ENCODE assay signal across 16 mouse cellular contexts in the genomic region with DNA sequence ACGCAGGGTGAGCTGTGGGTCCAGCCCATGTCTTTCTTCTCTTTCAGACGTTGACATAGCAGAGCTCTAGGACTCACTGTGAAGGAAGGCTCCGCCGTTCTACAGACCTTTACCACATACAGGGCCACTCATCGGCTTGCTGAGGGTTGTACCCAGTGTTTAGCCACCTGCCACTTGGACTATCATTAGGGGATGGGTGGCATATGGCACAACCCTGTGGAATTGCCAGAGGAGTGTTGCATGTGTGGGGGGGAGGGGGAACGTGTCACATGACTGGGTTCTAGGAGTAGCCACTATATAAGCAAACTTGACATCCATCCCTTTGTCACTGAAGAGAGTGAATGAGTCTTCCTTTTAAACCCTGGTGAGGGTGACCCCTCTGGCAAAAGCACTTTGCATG. TPM values are rescaled to one million over a fixed set of nuclear protein-coding genes. Genes with fewer than 3 reads are reported as not detected.
DNase-seq lines count a peak whose midpoint lies in the region; ATAC-seq lines count a peak whose summit lies in the region.
"Had no signal": no experiment of that assay in that cellular context is flagged by ENCODE, and none has a peak within 500 bp of the region (broad histone marks: within the 10 kb centered on the region; RNA-seq: fewer than 3 reads in every experiment).

No protein-coding gene starts in this region.

- no peaks in the 10 kb centered on the region for H3K27me3 ChIP-seq in heart, embryonic 13.5 days (replicated peaks)
- H3K27me3 ChIP-seq in midbrain, embryonic 15.5 days (replicated peaks): no peaks in the 10 kb centered on the region
- no peaks in the 10 kb centered on the region for H3K27me3 ChIP-seq in midbrain, embryonic 14.5 days (ENCODE audit: control insufficient read depth, insufficient read depth, low read length)
- H3K27me3 ChIP-seq: forebrain, embryonic 12.5 days; heart, embryonic 12.5 days; hindbrain, embryonic 12.5 days; neural tube, embryonic 13.5 days had no signal

- no peak overlapping the region for H3K4me3 ChIP-seq in heart, embryonic 13.5 days
- no peak overlapping the region for H3K4me3 ChIP-seq in midbrain, embryonic 15.5 days
- H3K4me3 ChIP-seq in midbrain, embryonic 14.5 days (replicated peaks; ENCODE audit: low read depth, low read length): no peak overlapping the region
- H3K4me3 ChIP-seq: heart, embryonic 12.5 days had no signal

- H3K36me3 ChIP-seq in heart, embryonic 13.5 days: peaks cover 52% of the 10 kb centered on the region
- peaks cover 27% of the 10 kb centered on the region; the same call in 1 of the 2 replicates for H3K36me3 ChIP-seq in midbrain, embryonic 15.5 days (replicated peaks)
- peaks cover 36% of the 10 kb centered on the region for H3K36me3 ChIP-seq in midbrain, embryonic 14.5 days (ENCODE audit: control insufficient read depth, insufficient read depth, low read length)

- peaks cover 35% of the 10 kb centered on the region for H3K4me1 ChIP-seq in heart, embryonic 13.5 days
- H3K4me1 ChIP-seq in midbrain, embryonic 15.5 days: peaks cover 34% of the 10 kb centered on the region
- peaks cover 23% of the 10 kb centered on the region for H3K4me1 ChIP-seq in midbrain, embryonic 14.5 days (ENCODE audit: control insufficient read depth, insufficient read depth, low read length)

- H3K27ac ChIP-seq in heart, embryonic 13.5 days (replicated peaks): no peak overlapping the region
- H3K27ac ChIP-seq in midbrain, embryonic 15.5 days: no peak overlapping the region
- H3K27ac ChIP-seq in midbrain, embryonic 14.5 days (replicated peaks; ENCODE audit: low read depth, low read length): no peak overlapping the region
- H3K27ac ChIP-seq: forebrain, embryonic 12.5 days; hindbrain, embryonic 12.5 days; macrophage; neural tube, embryonic 13.5 days had no signal

- 0 out of 2 replicates have a peak overlapping the region, but pooled peaks have one; percentile 97 for H3K9ac ChIP-seq in heart, embryonic 13.5 days
- no peak overlapping the region for H3K9ac ChIP-seq in midbrain, embryonic 15.5 days
- H3K9ac ChIP-seq in midbrain, embryonic 14.5 days (replicated peaks; ENCODE audit: low read length): no peak overlapping the region
- H3K9ac ChIP-seq: liver, postnatal 0 days had no signal

- H3K4me2 ChIP-seq in heart, embryonic 13.5 days: no peak overlapping the region
- 0 out of 2 replicates have a peak overlapping the region, but pooled peaks have one; percentile 81 for H3K4me2 ChIP-seq in midbrain, embryonic 15.5 days
- H3K4me2 ChIP-seq in midbrain, embryonic 14.5 days (ENCODE audit: low read length): no peak overlapping the region

- 92% methylated on average over 6 of the region's 6 CpGs for WGBS in heart, embryonic 13.5 days
- 80% methylated on average over 6 of the region's 6 CpGs for WGBS in midbrain, embryonic 15.5 days
- WGBS in midbrain, embryonic 14.5 days: 87% methylated on average over 6 of the region's 6 CpGs

- peak; percentile 74 for DNase-seq in cerebellum, adult 11-12 months
- no peak for DNase-seq in cerebellum, postnatal 4 days (ENCODE audit: low spot score in 2 of 2)
- no peak for DNase-seq in heart, postnatal 36 days
- DNase-seq in midbrain, embryonic 14.5 days: no peak
- DNase-seq in frontal cortex, adult 2 months (ENCODE audit: extremely low spot score in 1 of 2, low spot score in 1 of 2): no peak
- no peak for DNase-seq in right cerebral cortex, adult 18-20 months
- DNase-seq: kidney, adult 18-20 months; left cerebral cortex, postnatal 4 days; liver, postnatal 0 days had no signal

- H3K9me3 ChIP-seq in heart, embryonic 13.5 days: no peaks in the 10 kb centered on the region
- no peaks in the 10 kb centered on the region for H3K9me3 ChIP-seq in midbrain, embryonic 15.5 days
- no peaks in the 10 kb centered on the region; the same call in 1 of the 2 replicates for H3K9me3 ChIP-seq in midbrain, embryonic 14.5 days (ENCODE audit: control insufficient read depth, low read length)
- H3K9me3 ChIP-seq: forebrain, embryonic 12.5 days; heart, embryonic 12.5 days; hindbrain, embryonic 12.5 days had no signal

- intact Hi-C loops in heart, postnatal 36 days (cut with DNase I): no loop called here

- ATAC-seq in heart, embryonic 13.5 days (ENCODE audit: extremely low read depth, insufficient number of reproducible peaks, low FRiP score, low TSS enrichment): no peak
- ATAC-seq in midbrain, embryonic 15.5 days (replicated peaks): no peak
- ATAC-seq in midbrain, embryonic 14.5 days (ENCODE audit: low FRiP score, low TSS enrichment): no peak
- ATAC-seq: liver, postnatal 0 days had no signal

RNA-seq across cellular contexts. Expression of a gene that starts 1.5 kb away (rescaled TPM):
- 32.8 and 33.1 TPM in 2 replicates for polyA plus RNA-seq in heart, embryonic 13.5 days (2015; fragmentation: Nextera tagmentation; extraction: Ambion mirVana)
- 100 to 1,000 TPM in 1 of 2 experiments, 10 to 100 TPM in 1; 49.6 to 105 TPM for total RNA-seq in heart, postnatal 36 days (2021)
- 42.5 and 42.8 TPM in 2 replicates for polyA plus RNA-seq in midbrain, embryonic 15.5 days (2015; fragmentation: Nextera tagmentation; extraction: Ambion mirVana)
- 44.2 and 45.8 TPM in 2 replicates for polyA plus RNA-seq in midbrain, embryonic 14.5 days (2014; fragmentation: Nextera tagmentation; extraction: Ambion mirVana)
- 40.9 and 60.5 TPM in 2 replicates for polyA plus RNA-seq in frontal cortex, adult 2 months (2012; rRNA removed)

RNA-seq across cellular contexts. Expression of a gene that starts 2.2 kb away (rescaled TPM):
- polyA plus RNA-seq in heart, embryonic 13.5 days (2015; fragmentation: Nextera tagmentation; extraction: Ambion mirVana): 103 and 121 TPM in 2 replicates
- 10 to 100 TPM; 47.5 to 56.2 TPM for total RNA-seq in heart, postnatal 36 days (2021)
- polyA plus RNA-seq in midbrain, embryonic 15.5 days (2015; fragmentation: Nextera tagmentation; extraction: Ambion mirVana): 100 and 109 TPM in 2 replicates
- polyA plus RNA-seq in midbrain, embryonic 14.5 days (2014; fragmentation: Nextera tagmentation; extraction: Ambion mirVana): 117 and 129 TPM in 2 replicates
- polyA plus RNA-seq in frontal cortex, adult 2 months (2012; rRNA removed): 123 and 134 TPM in 2 replicates
